Mouse (Mus musculus) CD4-positive, CD25-positive, alpha-beta regulatory T cell, adult 9 weeks (primary cell): Measurements from ENCODE around the gene Mrps23. TPM values are rescaled to one million over a fixed set of nuclear protein-coding genes. Genes with fewer than 3 reads are reported as not detected.

Source experiments
- polyA plus RNA-seq: library from polyadenylated mRNA; unstranded; fragments of 100-300 nt; shearing (Covaris generic); gene quantifications from one replicate; pipeline ENCODE4 v1.2.1, GENCODE M21; 2017

Mrps23 gene
- 102 TPM for polyA plus RNA-seq

GRCm38 (mm10) chr11:88203712-88204532 is at the start of gene Mrps23:
Gene Mrps23 (plus strand): TSS chr11:88204388.

Other genes with a start within 250 kb of the Mrps23 start
- gene Dynll2, start 216.9 kb upstream of the Mrps23 start, polyA plus RNA-seq, result 5.5 TPM
- gene Srsf1, start 157.0 kb upstream of the Mrps23 start, polyA plus RNA-seq, result 65.2 TPM
- gene Vezf1, start 136.1 kb upstream of the Mrps23 start, polyA plus RNA-seq, result 28.9 TPM
- gene Cuedc1, start 106.3 kb upstream of the Mrps23 start, polyA plus RNA-seq, result 5.6 TPM
- gene Ccdc182, start 89.7 kb downstream of the Mrps23 start, polyA plus RNA-seq, result not detected